Mouse (Mus musculus): ENCODE data around the gene Tcl1b3. TPM values are rescaled to one million over a fixed set of nuclear protein-coding genes. Genes with fewer than 3 reads are reported as not detected.
"Not testable (repeated sequence)": the region's sequence is repeated elsewhere in the genome, so short reads cannot be mapped to it uniquely, and the experiment has no call there.

Tcl1b3 gene
- polyA plus RNA-seq (2015; fragmentation: Nextera tagmentation; extraction: Ambion mirVana), result not detected in 2 replicates

GRCm38 (mm10) chr12:105190743-105191142 is at the start of gene Tcl1b3:
Gene Tcl1b3 (plus strand): TSS chr12:105191043.
- 96% methylated on average over 6 of the region's 6 CpGs for WGBS
- H3K9ac ChIP-seq (replicated peaks; ENCODE audit: low read length); H3K27me3 ChIP-seq (ENCODE audit: insufficient read depth, low read length); H3K9me3 ChIP-seq (ENCODE audit: low read length); H3K4me1 ChIP-seq (ENCODE audit: insufficient read depth, low read length); H3K36me3 ChIP-seq (ENCODE audit: insufficient read depth, low read length); H3K4me3 ChIP-seq (ENCODE audit: low read length); H3K27ac ChIP-seq (ENCODE audit: low read length); ATAC-seq (ENCODE audit: low FRiP score, low TSS enrichment); H3K4me2 ChIP-seq (replicated peaks; ENCODE audit: low read depth, low read length): not testable (repeated sequence)

- Histone ChIP-seq H3K4me3 (ENCODE audit: low read length) (no peak overlapping the region), H3K4me1 (ENCODE audit: insufficient read depth, low read length) (no peaks in the 10 kb centered on the region), H3K4me2 (replicated peaks; ENCODE audit: low read depth, low read length) (no peak overlapping the region), H3K9me3 (ENCODE audit: low read length) (no peaks in the 10 kb centered on the region), H3K9ac (replicated peaks; ENCODE audit: low read length) (no peak overlapping the region), H3K27ac (ENCODE audit: low read length) (no peak overlapping the region), H3K27me3 (ENCODE audit: insufficient read depth, low read length) (no peaks in the 10 kb centered on the region), H3K36me3 (ENCODE audit: insufficient read depth, low read length) (no peaks in the 10 kb centered on the region)
- WGBS, result 95% methylated on average over 3 of the region's 3 CpGs
- no peak for ATAC-seq (ENCODE audit: low FRiP score, low TSS enrichment)
Observed at GRCm38 (mm10) chr12:105143096-105143495, 47.7 kb upstream of the Tcl1b3 start.

- not testable (repeated sequence) for ATAC-seq (ENCODE audit: low FRiP score, low TSS enrichment); H3K4me2 ChIP-seq (replicated peaks; ENCODE audit: low read depth, low read length); H3K4me1 ChIP-seq (ENCODE audit: insufficient read depth, low read length); H3K4me3 ChIP-seq (ENCODE audit: low read length); H3K27me3 ChIP-seq (ENCODE audit: insufficient read depth, low read length); H3K36me3 ChIP-seq (ENCODE audit: insufficient read depth, low read length); H3K9me3 ChIP-seq (ENCODE audit: low read length); H3K9ac ChIP-seq (replicated peaks; ENCODE audit: low read length); H3K27ac ChIP-seq (ENCODE audit: low read length)
- 20% methylated on average over 1 of the region's 1 CpGs for WGBS
Observed at GRCm38 (mm10) chr12:105144928-105145327, 45.9 kb upstream of the Tcl1b3 start.

GRCm38 (mm10) chr12:105145714-105146113 is 45.1 kb upstream of the Tcl1b3 start, which contains the start of gene Tcl1b2:
Gene Tcl1b2 (plus strand): TSS chr12:105146014.
- no peak for ATAC-seq (ENCODE audit: low FRiP score, low TSS enrichment)
- H3K9ac ChIP-seq (replicated peaks; ENCODE audit: low read length), result no peak within 1 kb of the TSS
- no peaks in the 10 kb centered on the region for H3K36me3 ChIP-seq (ENCODE audit: insufficient read depth, low read length)
- WGBS, result 80% methylated on average over 3 of the region's 3 CpGs
- H3K27ac ChIP-seq (ENCODE audit: low read length), result no peak within 1 kb of the TSS
- no peaks in the 10 kb centered on the region for H3K4me1 ChIP-seq (ENCODE audit: insufficient read depth, low read length)
- no peaks in the 10 kb centered on the region for H3K27me3 ChIP-seq (ENCODE audit: insufficient read depth, low read length)
- H3K9me3 ChIP-seq (ENCODE audit: low read length), result no peaks in the 10 kb centered on the region
- no peak within 1 kb of the TSS for H3K4me3 ChIP-seq (ENCODE audit: low read length)
- H3K4me2 ChIP-seq (replicated peaks; ENCODE audit: low read depth, low read length), result no peak within 1 kb of the TSS

- H3K27me3 ChIP-seq (ENCODE audit: insufficient read depth, low read length); H3K27ac ChIP-seq (ENCODE audit: low read length); H3K4me2 ChIP-seq (replicated peaks; ENCODE audit: low read depth, low read length); H3K4me3 ChIP-seq (ENCODE audit: low read length); H3K9me3 ChIP-seq (ENCODE audit: low read length); H3K9ac ChIP-seq (replicated peaks; ENCODE audit: low read length); H3K4me1 ChIP-seq (ENCODE audit: insufficient read depth, low read length); ATAC-seq (ENCODE audit: low FRiP score, low TSS enrichment); H3K36me3 ChIP-seq (ENCODE audit: insufficient read depth, low read length): not testable (repeated sequence)
- 52% methylated on average over 4 of the region's 4 CpGs for WGBS
Observed at GRCm38 (mm10) chr12:105155286-105155685, 35.6 kb upstream of the Tcl1b3 start.

- H3K27me3 ChIP-seq (ENCODE audit: insufficient read depth, low read length), result no peaks in the 10 kb centered on the region
- ATAC-seq (ENCODE audit: low FRiP score, low TSS enrichment), result no peak
- H3K9ac ChIP-seq (replicated peaks; ENCODE audit: low read length), result no peak overlapping the region
- 73% methylated on average over 6 of the region's 6 CpGs for WGBS
- no peak overlapping the region for H3K4me2 ChIP-seq (replicated peaks; ENCODE audit: low read depth, low read length)
- H3K4me1 ChIP-seq (ENCODE audit: insufficient read depth, low read length), result no peaks in the 10 kb centered on the region
- no peak overlapping the region for H3K4me3 ChIP-seq (ENCODE audit: low read length)
- H3K36me3 ChIP-seq (ENCODE audit: insufficient read depth, low read length), result no peaks in the 10 kb centered on the region
- no peak overlapping the region for H3K27ac ChIP-seq (ENCODE audit: low read length)
- no peaks in the 10 kb centered on the region for H3K9me3 ChIP-seq (ENCODE audit: low read length)
Observed at GRCm38 (mm10) chr12:105158842-105159241, 32.0 kb upstream of the Tcl1b3 start.

GRCm38 (mm10) chr12:105159390-105159789 is 31.5 kb upstream of the Tcl1b3 start, which contains the start of gene Tcl1b1:
Gene Tcl1b1 (plus strand): TSS chr12:105159690.
- Histone ChIP-seq H3K27me3 (ENCODE audit: insufficient read depth, low read length) (no peaks in the 10 kb centered on the region), H3K4me1 (ENCODE audit: insufficient read depth, low read length) (no peaks in the 10 kb centered on the region), H3K9me3 (ENCODE audit: low read length) (no peaks in the 10 kb centered on the region), H3K9ac (replicated peaks; ENCODE audit: low read length) (no peak within 1 kb of the TSS), H3K27ac (ENCODE audit: low read length) (no peak within 1 kb of the TSS), H3K36me3 (ENCODE audit: insufficient read depth, low read length) (no peaks in the 10 kb centered on the region), H3K4me2 (replicated peaks; ENCODE audit: low read depth, low read length) (no peak within 1 kb of the TSS), H3K4me3 (ENCODE audit: low read length) (no peak within 1 kb of the TSS)
- no peak for ATAC-seq (ENCODE audit: low FRiP score, low TSS enrichment)
- 75% methylated on average over 4 of the region's 4 CpGs for WGBS

DNA sequence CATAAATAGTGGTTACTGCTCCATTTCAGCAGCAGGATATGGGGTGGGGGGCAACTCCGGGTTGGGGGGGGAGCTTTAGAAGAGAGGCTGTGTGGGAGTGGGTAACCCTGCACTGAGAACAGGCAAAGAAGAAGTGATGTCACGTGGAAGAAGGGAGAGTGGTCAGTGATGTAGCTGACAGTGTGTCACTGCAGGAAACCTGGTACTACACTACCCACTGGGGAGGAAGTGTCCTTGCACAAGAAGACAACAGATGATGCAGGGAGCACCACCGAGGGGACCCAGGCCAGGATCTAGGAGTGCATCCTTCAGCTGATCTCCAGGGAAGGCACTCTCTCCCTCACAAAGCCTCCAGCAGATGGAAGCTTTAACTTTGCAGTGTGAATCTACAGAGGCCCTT is 24.1 kb upstream of the Tcl1b3 start:
- WGBS, result 49% methylated on average over 3 of the region's 3 CpGs
- no peak for ATAC-seq (ENCODE audit: low FRiP score, low TSS enrichment)
- no peaks in the 10 kb centered on the region for H3K27me3 ChIP-seq (ENCODE audit: insufficient read depth, low read length)
- no peaks in the 10 kb centered on the region for H3K9me3 ChIP-seq (ENCODE audit: low read length)
- no peak overlapping the region for H3K4me2 ChIP-seq (replicated peaks; ENCODE audit: low read depth, low read length)
- H3K4me3 ChIP-seq (ENCODE audit: low read length), result no peak overlapping the region
- H3K27ac ChIP-seq (ENCODE audit: low read length), result no peak overlapping the region
- H3K36me3 ChIP-seq (ENCODE audit: insufficient read depth, low read length), result no peaks in the 10 kb centered on the region
- H3K9ac ChIP-seq (replicated peaks; ENCODE audit: low read length), result no peak overlapping the region
- no peaks in the 10 kb centered on the region for H3K4me1 ChIP-seq (ENCODE audit: insufficient read depth, low read length)

GRCm38 (mm10) chr12:105173366-105173765 is 17.5 kb upstream of the Tcl1b3 start:
- no peak for ATAC-seq (ENCODE audit: low FRiP score, low TSS enrichment)
- no peaks in the 10 kb centered on the region for H3K9me3 ChIP-seq (ENCODE audit: low read length)
- no peak overlapping the region for H3K27ac ChIP-seq (ENCODE audit: low read length)
- H3K36me3 ChIP-seq (ENCODE audit: insufficient read depth, low read length), result no peaks in the 10 kb centered on the region
- no peak overlapping the region for H3K9ac ChIP-seq (replicated peaks; ENCODE audit: low read length)
- no peaks in the 10 kb centered on the region for H3K27me3 ChIP-seq (ENCODE audit: insufficient read depth, low read length)
- 84% methylated on average over 2 of the region's 2 CpGs for WGBS
- no peak overlapping the region for H3K4me3 ChIP-seq (ENCODE audit: low read length)
- H3K4me1 ChIP-seq (ENCODE audit: insufficient read depth, low read length), result no peaks in the 10 kb centered on the region
- H3K4me2 ChIP-seq (replicated peaks; ENCODE audit: low read depth, low read length), result no peak overlapping the region

DNA sequence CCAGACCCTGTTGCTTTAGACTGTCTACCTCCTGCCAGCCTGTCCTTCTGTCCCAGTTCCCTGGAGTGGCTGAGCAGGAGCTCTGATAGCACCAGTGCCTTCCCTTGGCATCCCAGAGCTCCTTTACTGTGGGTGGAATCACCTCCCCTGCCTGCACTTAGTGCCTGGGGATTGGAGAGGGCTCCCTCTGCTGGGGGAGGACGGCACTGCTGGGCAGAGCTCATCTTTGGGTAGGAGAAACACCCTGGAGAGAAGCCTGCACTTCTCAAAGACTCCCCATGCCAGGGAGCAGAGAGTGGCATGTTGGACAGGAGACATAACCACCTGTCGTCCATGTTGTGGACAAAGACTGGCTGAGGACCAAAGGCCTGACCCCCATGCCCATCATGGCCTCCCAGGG is 16.5 kb upstream of the Tcl1b3 start:
- H3K4me2 ChIP-seq (replicated peaks; ENCODE audit: low read depth, low read length); ATAC-seq (ENCODE audit: low FRiP score, low TSS enrichment); H3K9ac ChIP-seq (replicated peaks; ENCODE audit: low read length); H3K36me3 ChIP-seq (ENCODE audit: insufficient read depth, low read length); H3K9me3 ChIP-seq (ENCODE audit: low read length); H3K4me1 ChIP-seq (ENCODE audit: insufficient read depth, low read length); H3K27me3 ChIP-seq (ENCODE audit: insufficient read depth, low read length); H3K4me3 ChIP-seq (ENCODE audit: low read length); H3K27ac ChIP-seq (ENCODE audit: low read length): not testable (repeated sequence)
- WGBS, result 37% methylated on average over 2 of the region's 2 CpGs

Data from kidney, embryonic 16.5 days (tissue).